Comparison of ENCODE assay signal across 17 mouse cellular contexts in genomic region chr16:78709943-78710342, GRCm38 (mm10).
A peak's percentile ranks its signal among the peaks of the same experiment; 100 is the strongest.
DNase-seq lines count a peak whose midpoint lies in the region; ATAC-seq and TF ChIP-seq lines count a peak whose summit lies in the region.
"Had no signal": no experiment of that assay in that cellular context is flagged by ENCODE, and none has a peak within 500 bp of the region (broad histone marks: within the 10 kb centered on the region; RNA-seq: fewer than 3 reads in every experiment).

No protein-coding gene starts in this region.

- no peak overlapping the region for H3K4me3 ChIP-seq in gastrocnemius, adult 2 months
- H3K4me3 ChIP-seq in midbrain, embryonic 12.5 days, result no peak overlapping the region
- no peak overlapping the region for H3K4me3 ChIP-seq in midbrain, embryonic 10.5 days
- no peak overlapping the region for H3K4me3 ChIP-seq in hindbrain, embryonic 13.5 days
- no peak overlapping the region for H3K4me3 ChIP-seq in midbrain, embryonic 14.5 days (replicated peaks; ENCODE audit: low read depth, low read length)
- H3K4me3 ChIP-seq: embryonic facial prominence, embryonic 12.5 days; erythroblast, embryonic 14.5 days; limb, embryonic 12.5 days; liver, embryonic 12.5 days had no signal

- no peaks in the 10 kb centered on the region for H3K36me3 ChIP-seq in midbrain, embryonic 12.5 days
- no peaks in the 10 kb centered on the region for H3K36me3 ChIP-seq in midbrain, embryonic 10.5 days
- no peaks in the 10 kb centered on the region for H3K36me3 ChIP-seq in hindbrain, embryonic 13.5 days
- no peaks in the 10 kb centered on the region for H3K36me3 ChIP-seq in midbrain, embryonic 14.5 days (ENCODE audit: control insufficient read depth, insufficient read depth, low read length)
- H3K36me3 ChIP-seq: embryonic facial prominence, embryonic 12.5 days; limb, embryonic 12.5 days; liver, embryonic 12.5 days had no signal

- no peaks in the 10 kb centered on the region for H3K4me1 ChIP-seq in midbrain, embryonic 12.5 days
- no peaks in the 10 kb centered on the region for H3K4me1 ChIP-seq in midbrain, embryonic 10.5 days
- no peaks in the 10 kb centered on the region for H3K4me1 ChIP-seq in hindbrain, embryonic 13.5 days (replicated peaks)
- no peaks in the 10 kb centered on the region for H3K4me1 ChIP-seq in midbrain, embryonic 14.5 days (ENCODE audit: control insufficient read depth, insufficient read depth, low read length)
- H3K4me1 ChIP-seq: embryonic facial prominence, embryonic 12.5 days; limb, embryonic 12.5 days; liver, embryonic 12.5 days had no signal

- H3K9ac ChIP-seq in midbrain, embryonic 12.5 days (replicated peaks), result no peak overlapping the region
- H3K9ac ChIP-seq in hindbrain, embryonic 13.5 days, result no peak overlapping the region
- H3K9ac ChIP-seq in midbrain, embryonic 14.5 days (replicated peaks; ENCODE audit: low read length), result no peak overlapping the region
- H3K9ac ChIP-seq: embryonic facial prominence, embryonic 12.5 days; limb, embryonic 12.5 days; liver, embryonic 12.5 days; lung, embryonic 14.5 days had no signal

- H3K27ac ChIP-seq in gastrocnemius, adult 2 months, result 0 out of 2 replicates have a peak overlapping the region, but pooled peaks have one; percentile 8
- H3K27ac ChIP-seq in midbrain, embryonic 12.5 days (replicated peaks), result no peak overlapping the region
- no peak overlapping the region for H3K27ac ChIP-seq in midbrain, embryonic 10.5 days (replicated peaks)
- H3K27ac ChIP-seq in hindbrain, embryonic 13.5 days, result no peak overlapping the region
- H3K27ac ChIP-seq in midbrain, embryonic 14.5 days (replicated peaks; ENCODE audit: low read depth, low read length), result no peak overlapping the region
- H3K27ac ChIP-seq: embryonic facial prominence, embryonic 12.5 days; limb, embryonic 12.5 days; liver, embryonic 12.5 days had no signal

- H3K27me3 ChIP-seq in midbrain, embryonic 12.5 days, result no peaks in the 10 kb centered on the region
- no peaks in the 10 kb centered on the region for H3K27me3 ChIP-seq in midbrain, embryonic 10.5 days (ENCODE audit: low read depth, poor library complexity, severe bottlenecking)
- no peaks in the 10 kb centered on the region for H3K27me3 ChIP-seq in hindbrain, embryonic 13.5 days
- no peaks in the 10 kb centered on the region for H3K27me3 ChIP-seq in midbrain, embryonic 14.5 days (ENCODE audit: control insufficient read depth, insufficient read depth, low read length)
- H3K27me3 ChIP-seq: embryonic facial prominence, embryonic 12.5 days; limb, embryonic 12.5 days; liver, embryonic 12.5 days had no signal

- peak; percentile 60; the same call in 1 of the 2 replicates for ATAC-seq in midbrain, embryonic 12.5 days (ENCODE audit: low FRiP score, low read depth)
- 0 out of 2 replicates have a peak, but pooled peaks have one; percentile 39 for ATAC-seq in hindbrain, embryonic 13.5 days (ENCODE audit: low FRiP score)
- ATAC-seq in midbrain, embryonic 14.5 days (ENCODE audit: low FRiP score, low TSS enrichment), result no peak
- ATAC-seq: liver, embryonic 12.5 days had no signal

- WGBS in midbrain, embryonic 12.5 days, result 68% methylated on average over 7 of the region's 7 CpGs
- WGBS in midbrain, embryonic 10.5 days, result 83% methylated on average over 7 of the region's 7 CpGs
- 55% methylated on average over 7 of the region's 7 CpGs for WGBS in hindbrain, embryonic 13.5 days
- 65% methylated on average over 7 of the region's 7 CpGs for WGBS in midbrain, embryonic 14.5 days

- DNase-seq in gastrocnemius, adult 2 months, result no peak
- DNase-seq in gastrocnemius, postnatal 4 days (ENCODE audit: low spot score in 2 of 2), result no peak
- DNase-seq in midbrain, embryonic 10.5 days (ENCODE audit: low spot score), result no peak
- DNase-seq in midbrain, embryonic 14.5 days, result peak; percentile 4
- no peak for DNase-seq in urinary bladder, adult 2 months (ENCODE audit: low spot score)
- DNase-seq in frontal cortex, postnatal 14 days (ENCODE audit: low spot score in 2 of 2), result no peak
- DNase-seq: cerebellum, adult 2 months; gastrocnemius, postnatal 25 days; kidney, adult 11 months; lung, embryonic 14.5 days; right cerebral cortex, adult 18-20 months had no signal

- intact Hi-C loops in gastrocnemius, adult 2 months (cut with DNase I), result no loop called here

- TF ChIP-seq CTCF in gastrocnemius, adult 2 months (IDR thresholded peaks at IDR 0.05), result no peak

- H3K9me3 ChIP-seq in midbrain, embryonic 12.5 days, result no peaks in the 10 kb centered on the region
- no peaks in the 10 kb centered on the region for H3K9me3 ChIP-seq in midbrain, embryonic 10.5 days (replicated peaks)
- H3K9me3 ChIP-seq in hindbrain, embryonic 13.5 days, result no peaks in the 10 kb centered on the region
- no peaks in the 10 kb centered on the region for H3K9me3 ChIP-seq in midbrain, embryonic 14.5 days (ENCODE audit: control insufficient read depth, low read length)
- H3K9me3 ChIP-seq: embryonic facial prominence, embryonic 12.5 days; limb, embryonic 12.5 days; liver, embryonic 12.5 days had no signal

- H3K4me2 ChIP-seq in midbrain, embryonic 12.5 days (replicated peaks), result no peak overlapping the region
- no peak overlapping the region for H3K4me2 ChIP-seq in hindbrain, embryonic 13.5 days
- H3K4me2 ChIP-seq in midbrain, embryonic 14.5 days (ENCODE audit: low read length), result no peak overlapping the region
- H3K4me2 ChIP-seq: embryonic facial prominence, embryonic 12.5 days; limb, embryonic 12.5 days; liver, embryonic 12.5 days; lung, embryonic 14.5 days had no signal
